Mouse (Mus musculus): ENCODE data around the gene Oxct2a.
"Not testable (repeated sequence)": the region's sequence is repeated elsewhere in the genome, so short reads cannot be mapped to it uniquely, and the experiment has no call there.

DNA sequence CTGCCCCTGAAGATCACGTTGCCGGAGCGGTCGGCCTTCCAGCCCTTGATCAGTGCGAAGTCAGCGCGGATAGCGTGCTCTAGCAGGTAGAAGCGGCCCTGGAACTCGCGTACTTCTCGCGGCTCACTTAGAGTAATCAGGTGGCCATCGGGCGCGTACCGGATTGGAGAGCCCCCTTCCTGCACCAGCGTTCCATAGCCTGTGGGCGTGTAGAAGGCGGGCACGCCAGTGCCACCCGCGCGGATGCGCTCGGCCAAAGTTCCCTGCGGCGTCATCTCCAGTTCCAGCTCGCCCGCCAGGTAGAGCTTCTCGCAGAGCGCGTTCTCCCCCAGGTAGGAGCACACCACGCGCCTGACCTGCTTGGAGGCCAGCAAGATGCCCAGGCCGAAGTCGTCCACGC lies 524 bp downstream of the Oxct2a start:
- TF ChIP-seq ZNF384 (IDR thresholded peaks at IDR 0.05; ENCODE audit: low read depth, low read length); ZC3H11A (IDR thresholded peaks at IDR 0.05; ENCODE audit: borderline replicate concordance, low read depth, low read length); CHD2 (IDR thresholded peaks at IDR 0.05; ENCODE audit: low read depth, low read length); HCFC1 (IDR thresholded peaks at IDR 0.05; ENCODE audit: borderline replicate concordance, insufficient read depth, low read length); MAFK (IDR thresholded peaks at IDR 0.05; ENCODE audit: insufficient read depth, low read depth, low read length): not testable (repeated sequence)
